Mouse (Mus musculus): ENCODE results near the gene Gucy2d.
A peak's percentile ranks its signal among the peaks of the same experiment; 100 is the strongest.

Gucy2d gene

GRCm38 (mm10) chr7:98439956-98440466 is at the start of gene Gucy2d:
Gucy2d (plus strand) TSS chr7:98440416.
- DNase-seq: no peak

- no peak for DNase-seq
Measured at GRCm38 (mm10) chr7:98390486-98390885, 49.7 kb upstream of the Gucy2d start.

GRCm38 (mm10) chr7:98391351-98391936 is 48.8 kb upstream of the Gucy2d start:
- DNase-seq: no peak

DNA sequence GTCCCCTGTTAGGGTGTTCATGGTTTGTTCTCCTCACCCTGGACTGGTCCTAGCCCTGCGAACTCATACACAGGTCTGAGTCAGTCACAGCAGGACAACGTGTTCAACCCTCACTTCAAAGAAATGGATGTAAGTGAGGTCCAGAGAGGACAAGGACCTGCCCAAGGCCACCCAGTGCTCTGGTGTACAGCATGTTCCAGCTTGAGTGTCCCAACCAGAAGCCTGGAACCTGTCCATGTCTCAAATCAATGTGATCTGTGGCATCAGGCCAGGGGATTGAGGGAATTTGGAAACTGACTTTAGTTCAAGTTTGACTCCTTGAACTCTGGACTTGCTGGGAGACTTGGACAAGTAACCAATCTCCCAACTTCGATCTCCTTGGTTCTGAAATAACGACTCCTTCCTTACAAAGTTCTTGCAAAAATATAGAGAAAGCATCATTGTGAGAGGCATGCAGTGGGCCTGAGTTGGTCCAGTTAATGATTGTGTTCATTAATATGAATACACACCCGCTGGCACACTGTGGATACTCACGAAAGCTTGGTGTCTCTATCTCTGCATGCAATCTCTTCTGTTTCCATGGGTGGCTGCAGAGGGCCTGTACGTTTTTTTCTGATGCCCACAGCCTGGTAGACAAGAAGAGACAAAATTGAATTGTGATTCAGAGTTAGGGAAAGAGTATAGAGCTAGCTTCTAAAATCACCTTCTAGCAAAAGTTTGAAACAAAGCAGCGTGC is 47.6 kb upstream of the Gucy2d start:
- no peak for DNase-seq

GRCm38 (mm10) chr7:98402582-98403574 is 37.3 kb upstream of the Gucy2d start:
- DNase-seq: peak; percentile 42 to 46

GRCm38 (mm10) chr7:98403996-98404395 is 36.2 kb upstream of the Gucy2d start:
- DNase-seq: peak; percentile 70 to 72

DNA sequence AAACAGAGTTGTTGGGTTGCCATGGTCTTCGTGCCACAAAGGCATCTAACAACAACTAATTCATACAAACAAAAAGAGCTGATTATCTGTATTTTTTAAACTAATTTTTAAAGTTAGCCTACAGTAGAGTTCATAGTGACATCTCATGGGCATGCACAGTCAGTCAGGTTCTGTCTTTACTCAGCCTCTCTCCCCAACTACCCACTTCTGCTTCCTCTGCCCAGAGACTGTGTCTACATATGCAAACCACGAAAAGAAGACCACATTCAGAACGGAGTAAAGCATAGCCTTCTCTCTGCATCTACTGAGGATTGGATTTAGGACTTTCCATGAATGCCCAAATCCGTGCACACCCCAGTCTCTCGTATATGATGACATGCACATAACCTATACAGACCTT is 32.6 kb upstream of the Gucy2d start:
- no peak for DNase-seq

GRCm38 (mm10) chr7:98413115-98413514 is 27.1 kb upstream of the Gucy2d start:
- DNase-seq: no peak

GRCm38 (mm10) chr7:98415550-98415949 is 24.7 kb upstream of the Gucy2d start:
- DNase-seq: no peak

DNA sequence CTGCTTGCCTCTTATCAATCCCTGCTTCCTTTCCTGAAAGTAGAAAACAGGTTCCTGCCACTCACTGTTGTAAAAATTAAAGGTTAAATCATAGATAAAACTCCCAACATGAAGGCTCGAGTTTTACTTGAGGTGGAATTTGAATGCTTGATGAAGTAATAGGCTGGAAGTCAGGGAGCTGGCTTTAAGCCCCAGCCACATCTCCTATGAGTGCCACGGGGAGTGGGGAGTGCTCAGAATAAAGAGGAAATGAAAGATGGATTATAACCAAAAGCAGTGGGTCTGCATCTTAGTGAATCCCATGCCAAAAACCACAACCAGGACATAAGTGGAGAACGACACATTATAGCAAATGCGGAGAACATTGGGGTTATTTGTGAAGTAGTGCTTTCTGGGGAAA is 24.2 kb upstream of the Gucy2d start:
- no peak for DNase-seq

GRCm38 (mm10) chr7:98418031-98418805 is 22.0 kb upstream of the Gucy2d start:
- no peak for DNase-seq

DNA sequence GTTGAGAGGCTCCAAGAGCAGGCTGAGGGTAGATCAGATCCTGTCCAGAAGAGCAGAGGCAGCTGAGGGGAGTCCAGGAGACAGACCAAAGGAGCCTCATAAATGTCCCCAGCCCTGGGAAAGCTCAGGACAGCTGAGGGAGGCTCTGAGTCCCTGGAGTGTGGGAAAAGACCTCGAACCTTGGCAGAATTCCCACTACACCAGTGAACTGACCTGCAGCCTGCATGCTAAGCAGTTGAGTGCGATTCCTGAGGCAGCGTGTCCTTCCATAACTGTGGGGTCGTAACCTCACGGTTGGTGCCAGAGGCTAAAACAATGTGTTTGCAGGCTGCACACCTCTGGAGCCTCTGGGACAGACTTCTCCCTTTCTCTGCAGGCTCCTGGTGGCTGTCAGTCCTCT is 20.9 kb upstream of the Gucy2d start:
- DNase-seq: no peak

- no peak for DNase-seq
Measured at GRCm38 (mm10) chr7:98423546-98423945, 16.7 kb upstream of the Gucy2d start.

GRCm38 (mm10) chr7:98424396-98424795 is 15.8 kb upstream of the Gucy2d start:
- DNase-seq: no peak

GRCm38 (mm10) chr7:98425551-98425950 is 14.7 kb upstream of the Gucy2d start:
- no peak for DNase-seq

- no peak for DNase-seq
Measured at GRCm38 (mm10) chr7:98426641-98427040, 13.6 kb upstream of the Gucy2d start.

GRCm38 (mm10) chr7:98427115-98427835 is 12.9 kb upstream of the Gucy2d start:
- DNase-seq: no peak

- DNase-seq: no peak
Measured at GRCm38 (mm10) chr7:98429579-98429978, 10.6 kb upstream of the Gucy2d start.

- peak; percentile 64 to 72 for DNase-seq
Measured at GRCm38 (mm10) chr7:98430785-98431184, 9.4 kb upstream of the Gucy2d start.

DNA sequence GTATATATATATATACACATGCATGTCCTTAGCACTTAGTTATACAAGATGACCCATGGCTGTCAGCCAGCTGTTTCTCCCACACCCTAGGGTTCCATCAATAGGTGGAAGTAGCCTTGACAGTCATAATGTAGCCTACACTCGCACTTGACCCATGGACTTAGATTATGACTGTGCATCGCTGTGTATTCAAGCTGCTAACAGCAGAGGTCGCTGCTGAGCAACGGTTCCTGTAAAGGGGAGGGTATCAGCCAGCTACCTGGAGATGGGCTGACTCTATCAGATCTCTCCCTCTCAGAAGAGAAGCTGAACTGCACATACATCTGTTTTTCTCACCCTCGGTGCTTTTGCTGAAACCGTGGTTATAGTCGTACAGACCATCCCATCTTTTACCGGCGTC is 2.6 kb upstream of the Gucy2d start:
- peak; percentile 40 to 53 for DNase-seq

DNA sequence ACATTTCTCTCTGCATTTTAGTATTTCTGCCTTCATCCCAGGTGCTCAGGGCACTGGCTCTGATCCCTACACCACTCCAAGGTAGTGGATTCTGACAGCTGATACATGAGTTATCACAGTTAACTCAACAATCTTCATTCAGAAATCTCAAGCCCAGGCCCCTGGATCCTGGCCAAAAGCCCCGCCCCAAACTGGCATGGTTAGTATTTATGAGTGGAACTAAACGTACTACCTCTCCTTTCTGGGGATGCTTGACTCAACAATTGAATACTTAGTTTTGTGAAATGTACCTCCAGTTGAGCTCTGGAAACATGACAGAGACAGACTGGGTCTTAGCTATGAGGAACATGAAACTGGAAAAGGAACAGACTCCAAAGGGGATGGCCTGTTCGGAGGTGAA is 6.7 kb downstream of the Gucy2d start:
- no peak for DNase-seq

All from cerebellum, postnatal 36 days (tissue).